Mouse (Mus musculus) bone marrow macrophage, adult 2 months (primary cell): ENCODE measurements at regions not wholly inside any gene's neighbourhood (a gene's known extent, or its start where the extent isn't known, plus 50 kb on each side); places are given as distances from the start of the nearest gene placed in this dataset.

Experiments used
- CTCF ChIP-seq: IDR thresholded peaks from 2 replicates; pipeline ENCODE4 v1.5.1; 2012; ENCODE audit warnings: low read depth, mild to moderate bottlenecking, low read length, moderate library complexity
- POLR2A ChIP-seq: IDR thresholded peaks from 2 replicates; pipeline ENCODE4 v1.6.1; 2012; ENCODE audit warnings: mild to moderate bottlenecking, low read depth, low read length, borderline replicate concordance

GRCm38 (mm10) chr3:52178851-52179250 lies 74.0 kb upstream of the Maml3 start:
- no peak for TF ChIP-seq POLR2A
- TF ChIP-seq CTCF = no peak
